Mouse (Mus musculus) frontal cortex, postnatal 36 days (tissue): Measurements from ENCODE around the gene Gm14399.
"Not testable (repeated sequence)": the region's sequence is repeated elsewhere in the genome, so short reads cannot be mapped to it uniquely, and the experiment has no call there.

Experiments used
- DNase-seq, 2 experiments: peaks; one replicate each; pipeline ENCODE4 v3.0.0; 2022; ENCODE audit warnings: low spot score in 2 of 2

Gene Gm14399

DNA sequence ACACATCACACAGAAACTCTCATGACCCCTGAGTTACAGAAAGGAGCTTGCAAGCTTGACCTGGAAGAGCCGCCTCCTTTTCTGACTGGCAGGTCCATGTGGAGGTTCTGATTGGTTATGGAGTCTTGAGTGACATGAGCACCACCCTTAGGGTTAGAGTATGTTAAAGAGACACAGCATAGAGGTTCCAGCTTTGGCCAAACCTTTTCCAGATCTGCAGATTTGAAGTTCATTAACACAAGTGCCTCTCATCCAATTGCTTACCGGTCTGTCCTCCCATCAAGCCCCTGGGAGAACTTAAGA is at the start of gene Gm14399:
Gene Gm14399 (minus strand): TSS at position 20 of the 303 bp plus-strand sequence.
- DNase-seq = not testable (repeated sequence)

DNA sequence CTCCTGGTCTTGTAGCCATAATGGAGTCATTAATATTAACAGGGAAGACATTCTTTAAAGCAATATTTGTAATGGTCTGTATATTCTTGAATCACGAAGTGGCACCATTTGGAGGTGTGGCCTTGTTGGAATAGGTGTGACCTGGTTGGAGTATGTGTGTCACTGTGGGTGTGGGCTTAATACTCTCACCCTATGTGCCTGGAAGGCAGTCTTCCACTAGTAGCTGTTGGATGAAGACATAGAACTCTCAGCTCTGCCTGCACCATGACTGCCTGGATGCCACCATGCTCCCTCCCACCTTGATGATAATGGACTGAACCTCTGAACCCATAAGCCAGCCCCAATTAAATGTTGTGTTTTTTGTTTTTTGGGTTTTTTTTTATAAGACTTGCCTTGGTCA is 37.2 kb upstream of the Gm14399 start:
- DNase-seq = not testable (repeated sequence)

DNA sequence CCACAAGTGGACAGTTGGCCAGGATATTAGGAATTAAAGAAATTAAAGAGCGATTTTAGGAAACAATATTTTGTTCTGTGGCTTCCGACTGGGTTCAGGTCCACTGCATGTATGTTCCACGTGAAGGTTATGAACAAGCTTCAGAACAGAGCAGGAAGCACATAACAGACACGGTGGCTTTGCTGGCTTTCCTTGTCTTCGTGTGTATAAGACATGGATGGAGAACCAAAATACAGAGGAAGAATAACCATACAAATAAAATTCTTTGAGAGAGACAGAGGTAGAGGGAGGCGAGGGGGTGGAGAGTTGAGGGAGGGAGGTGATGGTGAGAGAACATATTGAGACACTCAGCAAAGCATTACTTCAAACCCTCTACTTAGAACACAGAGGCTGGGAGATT is 34.5 kb upstream of the Gm14399 start:
- no peak for DNase-seq

DNA sequence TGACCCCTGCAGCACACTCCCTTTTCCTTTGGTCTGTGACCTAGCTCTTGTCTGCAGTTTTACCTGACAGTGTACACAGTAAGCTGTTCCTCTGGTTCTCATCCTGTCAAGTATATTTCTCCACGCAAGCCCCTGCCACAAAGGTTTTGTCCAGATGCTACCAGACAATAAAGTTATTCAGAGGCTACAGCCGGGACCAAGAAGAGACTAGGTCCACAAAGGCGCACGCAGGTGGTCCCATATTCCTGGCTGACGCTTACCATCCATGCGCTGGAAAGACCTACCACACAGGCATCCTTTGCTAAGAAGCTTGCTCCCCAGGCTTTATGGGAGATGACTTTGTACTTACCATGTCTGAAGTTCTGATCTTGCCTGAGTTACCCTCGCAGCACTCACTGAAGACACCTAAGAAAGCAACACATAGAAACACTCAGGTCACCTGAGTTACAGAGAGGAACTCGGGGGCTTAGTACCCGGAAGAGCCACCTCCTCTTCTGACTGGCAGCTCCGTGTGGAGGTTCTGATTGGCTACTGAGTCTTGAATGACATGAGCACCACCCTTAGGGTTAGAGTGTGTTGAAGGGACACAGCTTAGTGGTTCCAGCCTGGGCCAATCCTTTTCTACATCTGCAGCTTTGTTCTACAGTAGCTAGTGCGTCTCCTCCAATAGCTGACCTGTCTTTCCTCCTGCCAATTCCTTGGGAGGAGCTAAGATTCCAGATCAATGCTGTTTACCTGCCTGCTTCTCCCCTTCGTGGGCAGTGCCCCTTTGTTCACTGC is 33.8 kb upstream of the Gm14399 start, which contains the start of gene Gm14443:
Gene Gm14443 (minus strand): TSS at position 471 of the 780 bp plus-strand sequence.
- DNase-seq = not testable (repeated sequence)

DNA sequence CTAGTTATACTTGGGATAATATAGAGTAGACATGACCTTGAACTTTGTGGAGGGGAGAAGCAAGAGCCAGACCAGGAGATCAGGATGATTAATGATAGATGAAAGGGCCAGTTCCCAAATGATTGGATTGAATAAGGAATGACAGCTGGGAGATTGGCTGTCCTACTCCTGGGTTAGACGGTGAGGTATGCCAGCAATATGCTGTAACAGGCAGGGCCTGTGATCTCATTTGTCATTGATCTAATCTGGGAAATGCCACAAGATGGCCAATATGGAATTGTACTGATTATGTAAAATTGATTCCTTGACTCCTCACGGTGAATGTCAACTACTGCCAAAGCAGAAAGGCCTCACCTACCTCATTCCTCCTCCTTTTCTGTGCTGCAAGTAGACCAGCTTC is 32.2 kb upstream of the Gm14399 start:
- DNase-seq = not testable (repeated sequence)

DNA sequence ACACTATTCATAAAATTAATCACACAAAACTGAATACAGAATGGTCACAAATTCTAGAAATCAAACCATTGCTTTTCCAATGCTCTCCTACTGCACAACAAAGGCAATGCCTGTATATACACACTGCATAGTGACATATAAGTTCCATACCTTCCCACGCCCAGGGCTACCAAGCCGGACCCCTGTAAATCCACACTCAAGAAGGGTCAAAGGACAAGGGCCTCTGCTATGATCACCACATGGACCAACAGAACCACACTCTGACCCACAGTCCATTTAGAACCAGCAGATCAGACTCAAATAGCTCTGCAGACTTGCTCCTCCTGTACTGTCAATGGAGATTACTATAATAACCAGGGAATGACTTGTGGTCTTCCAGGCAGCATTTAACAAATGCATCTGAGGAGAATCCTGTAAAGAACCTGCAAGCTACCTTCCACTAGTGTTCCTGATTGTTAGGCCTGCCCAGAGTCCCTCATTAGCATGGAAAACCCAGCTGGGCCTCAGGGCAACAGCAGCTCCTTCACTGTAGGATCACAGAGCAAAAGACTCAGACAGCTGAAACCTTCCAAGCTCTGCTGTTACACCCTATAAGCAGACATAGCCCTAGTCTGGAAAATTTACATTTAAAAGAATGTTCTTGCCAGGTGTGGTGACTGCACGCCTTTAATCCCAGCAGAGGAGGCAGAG is 31.2 kb upstream of the Gm14399 start:
- not testable (repeated sequence) for DNase-seq

DNA sequence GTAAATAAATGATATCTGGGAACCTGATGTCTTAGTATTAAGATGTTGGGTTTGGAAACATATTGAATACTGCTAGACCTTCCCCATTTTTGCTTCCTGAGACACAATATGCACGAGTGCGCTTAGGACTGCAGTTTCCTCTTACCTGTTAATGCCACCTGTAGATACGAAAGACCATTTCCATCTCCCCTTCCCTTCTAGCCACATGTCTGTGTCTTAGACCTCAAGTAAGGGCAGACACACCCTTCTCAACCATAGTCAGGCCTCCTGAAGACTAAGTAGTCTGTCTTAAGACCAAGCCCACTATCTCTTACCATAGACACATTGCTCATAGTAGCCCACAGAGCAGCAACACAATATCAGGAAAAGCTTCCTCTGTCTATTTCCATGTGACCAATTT is 30.3 kb upstream of the Gm14399 start:
- no peak for DNase-seq

DNA sequence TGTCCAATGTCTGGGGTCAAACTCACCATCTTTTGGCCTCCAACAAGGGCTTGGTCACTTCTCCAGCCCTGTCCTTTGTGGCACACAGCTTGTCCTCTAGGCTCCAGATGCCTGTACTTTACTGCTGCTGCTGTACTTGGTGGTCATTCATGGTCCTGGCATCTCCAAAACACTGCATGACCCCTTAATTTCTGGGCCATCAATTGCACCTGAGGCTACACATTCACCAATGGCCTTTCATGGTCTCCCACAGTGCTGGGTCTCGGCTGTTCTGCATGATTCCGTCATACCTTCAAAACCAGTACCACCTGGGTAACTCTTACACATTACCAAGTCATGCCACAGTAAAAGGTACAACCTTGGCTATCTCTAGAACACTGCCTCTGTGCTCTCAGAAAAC is 25.1 kb upstream of the Gm14399 start:
- DNase-seq = not testable (repeated sequence)

DNA sequence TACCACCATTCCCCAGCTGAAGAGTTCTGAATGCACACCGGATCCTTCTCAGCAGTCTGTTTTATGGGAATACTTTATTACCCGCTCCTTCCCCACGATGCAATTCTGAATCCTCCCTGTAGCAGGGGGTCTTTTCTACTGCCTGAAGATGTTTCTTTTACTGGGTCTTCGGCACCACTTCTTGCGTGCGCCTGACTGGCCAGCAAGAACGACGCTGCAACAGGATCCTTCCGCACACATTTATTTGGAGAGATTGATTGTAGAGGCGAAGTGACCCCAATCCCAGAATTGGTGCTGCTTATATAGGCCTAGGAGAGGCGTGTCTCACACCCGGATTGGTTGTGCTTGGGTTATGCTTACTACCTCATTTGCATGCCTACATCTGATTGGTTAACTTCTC is 23.3 kb upstream of the Gm14399 start:
- DNase-seq = not testable (repeated sequence)

DNA sequence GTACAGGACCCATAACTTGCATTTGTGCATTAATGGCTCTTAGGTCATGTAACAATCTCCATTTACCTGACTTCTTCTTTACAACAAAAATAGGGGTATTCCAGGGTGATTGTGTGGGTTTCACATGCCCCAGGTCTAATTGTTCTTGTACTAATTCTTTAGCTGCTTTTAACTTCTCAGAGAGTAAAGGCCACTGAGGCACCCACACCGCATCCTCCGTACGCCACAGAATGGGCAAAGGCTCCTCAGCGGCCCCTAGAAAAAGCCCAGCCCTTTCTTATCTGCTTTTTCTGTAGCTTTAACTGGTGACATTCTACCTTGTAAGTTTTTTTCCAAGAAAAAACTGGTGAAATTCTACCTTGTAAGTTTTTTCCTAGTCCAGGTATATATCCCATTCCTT is 19.6 kb upstream of the Gm14399 start:
- not testable (repeated sequence) for DNase-seq

DNA sequence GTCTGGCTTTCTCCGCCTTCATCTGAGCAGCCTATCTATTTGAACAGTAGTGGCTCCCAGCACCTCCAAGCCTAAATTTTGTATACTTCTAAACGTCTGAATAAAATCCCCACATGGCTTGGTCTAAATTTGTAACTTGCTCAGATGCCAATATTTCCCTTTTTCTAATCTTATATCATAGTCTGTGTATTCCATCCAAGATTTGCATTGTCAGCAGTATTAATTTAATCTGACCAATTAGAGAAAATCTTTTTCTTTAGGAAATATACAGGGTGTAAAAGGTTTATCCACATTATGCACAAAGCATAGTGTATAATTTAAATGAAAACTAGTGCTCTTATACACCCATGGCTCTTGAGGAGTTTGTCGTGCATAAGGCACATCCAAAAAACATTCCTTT is 16.8 kb upstream of the Gm14399 start:
- DNase-seq = no peak

DNA sequence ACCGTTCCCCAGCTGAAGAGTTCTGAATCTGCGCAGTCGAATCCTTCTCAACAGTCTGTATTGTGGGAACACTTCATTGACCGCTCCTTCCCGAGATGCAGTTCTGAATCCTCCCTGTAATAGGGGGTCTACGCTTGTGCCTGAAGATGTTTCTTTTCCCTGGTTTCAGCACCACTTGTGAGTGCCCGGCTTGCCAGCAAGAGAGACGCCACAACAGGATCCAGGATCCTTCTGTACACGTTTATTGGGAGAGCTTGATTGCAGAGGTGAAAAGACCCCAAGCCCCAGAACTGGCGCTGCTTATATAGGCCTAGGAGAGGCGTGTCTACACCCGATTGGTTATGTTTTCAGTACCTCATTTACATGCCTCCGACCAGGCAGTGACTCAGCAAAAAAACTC is 14.9 kb upstream of the Gm14399 start:
- DNase-seq = no peak

DNA sequence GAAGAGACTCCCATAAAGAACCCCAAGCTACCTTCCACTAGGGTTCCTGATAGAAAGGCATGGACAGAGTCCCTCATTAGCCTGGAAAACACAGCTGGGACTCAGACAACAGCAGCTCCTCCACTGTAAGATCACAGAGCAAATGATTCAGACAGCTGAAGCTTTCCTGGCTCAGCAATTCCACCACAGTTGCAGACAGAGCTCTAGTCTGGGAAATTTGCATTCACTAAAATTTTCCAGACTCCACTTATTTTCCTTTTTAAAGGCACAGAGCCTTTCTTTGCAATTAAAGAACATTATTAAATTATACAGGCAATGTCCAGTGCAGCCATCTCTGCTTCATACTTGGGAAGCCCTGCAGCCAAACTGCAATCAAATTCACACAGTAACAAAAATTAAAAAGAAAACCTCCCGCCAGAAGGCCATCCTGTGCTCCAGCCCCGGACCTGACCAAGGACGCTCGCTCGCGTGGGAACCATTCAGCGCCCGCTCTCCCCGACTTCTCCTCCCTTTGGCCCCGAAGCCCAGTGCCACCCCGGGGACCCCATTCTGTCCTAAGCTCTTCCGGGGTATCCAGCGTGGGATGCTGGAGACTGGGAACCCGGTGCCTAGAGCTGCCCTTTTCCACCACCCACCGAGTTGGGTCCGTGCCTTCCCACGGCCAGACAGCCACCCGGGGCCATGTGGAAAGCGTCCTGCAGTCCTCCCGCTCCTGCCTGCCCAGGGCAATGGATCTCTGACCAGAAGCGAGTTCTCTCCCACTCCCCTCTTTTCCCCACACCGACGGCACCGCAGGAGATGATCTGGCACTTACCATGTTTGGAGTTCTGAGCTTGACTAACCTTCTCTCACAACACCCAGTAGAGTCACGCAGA is 457 bp downstream of the Gm14399 start:
- DNase-seq = peak; percentile 31 to 33

DNA sequence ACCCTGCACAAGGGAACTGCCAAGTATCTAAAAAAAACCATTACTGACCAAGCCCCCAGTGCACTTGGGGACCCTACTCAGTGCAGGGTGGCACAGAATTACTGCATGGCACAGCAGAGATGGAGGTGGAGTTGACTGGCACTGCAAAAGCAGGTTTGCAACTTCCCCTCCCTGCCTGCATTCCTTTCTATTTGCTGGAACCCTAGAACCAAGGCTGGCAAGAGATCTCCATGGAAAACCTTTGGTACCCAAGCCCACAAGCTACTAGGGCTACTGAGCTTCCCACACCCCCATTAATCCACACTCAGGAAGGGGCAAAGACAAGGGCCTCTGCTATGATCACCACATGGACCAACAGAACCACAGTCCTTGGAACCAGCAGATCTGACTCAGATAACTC is 1.2 kb downstream of the Gm14399 start:
- DNase-seq = not testable (repeated sequence)
